Mouse (Mus musculus): ENCODE results near the gene Prima1. TPM values are rescaled to one million over a fixed set of nuclear protein-coding genes. Genes with fewer than 3 reads are reported as not detected.

The Prima1 gene
- polyA plus RNA-seq, 1 experiment from 2014 or later: 0.13 TPM

DNA sequence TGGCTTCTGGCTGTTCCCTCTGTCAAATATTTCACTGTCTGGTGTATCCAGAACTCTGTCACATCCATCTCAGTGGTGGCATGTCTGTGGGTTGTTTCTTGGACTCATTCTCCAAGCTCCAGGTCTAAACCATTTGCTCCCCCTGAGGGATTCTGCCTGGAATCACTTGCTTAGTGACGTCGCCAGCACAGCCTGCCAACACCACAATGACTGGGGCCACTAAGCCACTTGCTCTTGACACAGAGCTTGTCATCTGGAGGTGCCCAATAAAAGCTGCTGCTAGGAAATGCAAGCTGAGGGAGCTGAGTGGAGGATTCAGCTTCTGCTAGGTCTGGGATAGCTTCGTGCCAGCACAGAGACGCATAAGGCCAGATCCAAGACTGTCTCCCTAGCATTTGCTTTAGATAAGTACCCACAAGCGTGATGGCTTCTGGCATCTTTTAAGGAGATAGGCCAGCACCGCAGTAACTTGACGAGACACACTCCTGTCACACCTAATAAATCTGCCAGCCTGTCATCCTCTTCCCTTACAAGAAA is 3.0 kb downstream of the Prima1 start:
- no peaks in the 10 kb centered on the region for H3K36me3 ChIP-seq (ENCODE audit: insufficient read depth, low read length)
- ATAC-seq (no peak), DNase-seq (ENCODE audit: low spot score) (no peak)
- no peak overlapping the region for H3K9ac ChIP-seq (replicated peaks; ENCODE audit: low read depth)
- 32% methylated on average over 7 of the region's 7 CpGs for WGBS
- H3K4me1 ChIP-seq (ENCODE audit: insufficient read depth, low read depth, low read length): no peaks in the 10 kb centered on the region
- TF ChIP-seq EP300 (IDR thresholded peaks at IDR 0.05): no peak
- TF ChIP-seq CTCF (IDR thresholded peaks at IDR 0.05): no peak
- H3K27me3 ChIP-seq (replicated peaks; ENCODE audit: insufficient read depth, low read length): peaks cover 20% of the 10 kb centered on the region
- H3K27ac ChIP-seq (ENCODE audit: low read length): no peak overlapping the region
- no peak overlapping the region for H3K4me2 ChIP-seq (replicated peaks; ENCODE audit: low read depth, low read length)
- no peak overlapping the region for H3K4me3 ChIP-seq (ENCODE audit: low read depth, low read length)
- no peaks in the 10 kb centered on the region for H3K9me3 ChIP-seq (ENCODE audit: low read length)

DNA sequence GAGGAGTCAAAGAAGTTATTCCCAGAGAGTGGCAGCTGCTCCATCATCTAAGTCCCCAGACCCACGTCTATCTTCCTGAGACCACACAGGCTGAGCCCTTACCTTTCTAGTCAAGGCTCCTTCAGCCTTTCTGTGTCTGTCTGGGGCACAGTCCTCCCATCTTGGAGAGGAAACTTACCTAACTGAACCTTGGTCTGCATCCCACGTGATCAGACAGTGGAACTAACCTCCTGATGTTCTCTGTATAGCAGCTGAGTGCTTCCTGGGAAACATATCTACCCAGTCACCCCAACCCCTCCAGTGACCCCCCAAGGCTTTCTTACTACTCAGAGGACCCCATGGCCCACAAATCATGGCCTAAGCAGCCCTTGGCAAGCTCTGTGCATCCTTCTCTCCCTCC is 6.1 kb downstream of the Prima1 start:
- Histone ChIP-seq H3K4me2 (replicated peaks; ENCODE audit: low read depth, low read length) (no peak overlapping the region), H3K9me3 (ENCODE audit: low read length) (no peaks in the 10 kb centered on the region), H3K27ac (ENCODE audit: low read length) (no peak overlapping the region), H3K27me3 (replicated peaks; ENCODE audit: insufficient read depth, low read length) (peaks cover 6% of the 10 kb centered on the region), H3K4me3 (ENCODE audit: low read depth, low read length) (no peak overlapping the region), H3K4me1 (ENCODE audit: insufficient read depth, low read depth, low read length) (no peaks in the 10 kb centered on the region), H3K9ac (replicated peaks; ENCODE audit: low read depth) (no peak overlapping the region), H3K36me3 (ENCODE audit: insufficient read depth, low read length) (no peaks in the 10 kb centered on the region)
- no peak for DNase-seq (ENCODE audit: low spot score)
- WGBS: 71% methylated on average over 2 of the region's 2 CpGs
- no peak for ATAC-seq
- TF ChIP-seq EP300 (IDR thresholded peaks at IDR 0.05): no peak
- no peak for TF ChIP-seq CTCF (IDR thresholded peaks at IDR 0.05)

DNA sequence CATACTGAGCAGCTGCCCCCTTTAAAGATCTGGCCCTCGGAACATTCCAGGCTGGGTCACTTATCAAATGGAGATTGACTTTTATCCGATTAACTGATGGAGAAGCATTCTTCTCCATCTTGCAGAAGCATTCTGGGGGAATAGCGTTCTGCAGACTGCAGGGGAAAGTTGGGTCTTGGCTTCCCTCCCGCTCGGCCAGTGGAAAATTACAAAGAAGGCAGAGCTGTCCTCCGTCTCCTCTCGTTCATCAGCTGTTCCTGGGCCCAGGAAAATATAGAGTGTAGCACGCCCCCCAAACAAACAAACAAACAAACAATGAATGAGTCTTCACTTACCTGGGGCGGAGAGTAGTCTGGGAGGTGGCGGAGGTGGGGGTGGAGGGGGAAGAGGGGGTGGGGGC is 6.7 kb downstream of the Prima1 start:
- no peaks in the 10 kb centered on the region for H3K36me3 ChIP-seq (ENCODE audit: insufficient read depth, low read length)
- H3K9me3 ChIP-seq (ENCODE audit: low read length): no peaks in the 10 kb centered on the region
- WGBS: 72% methylated on average over 10 of the region's 10 CpGs
- TF ChIP-seq CTCF (IDR thresholded peaks at IDR 0.05) (no peak), EP300 (IDR thresholded peaks at IDR 0.05) (no peak)
- H3K4me2 ChIP-seq (replicated peaks; ENCODE audit: low read depth, low read length): no peak overlapping the region
- no peaks in the 10 kb centered on the region for H3K4me1 ChIP-seq (ENCODE audit: insufficient read depth, low read depth, low read length)
- no peaks in the 10 kb centered on the region for H3K27me3 ChIP-seq (replicated peaks; ENCODE audit: insufficient read depth, low read length)
- H3K27ac ChIP-seq (ENCODE audit: low read length): no peak overlapping the region
- ATAC-seq: no peak
- H3K9ac ChIP-seq (replicated peaks; ENCODE audit: low read depth): no peak overlapping the region
- H3K4me3 ChIP-seq (ENCODE audit: low read depth, low read length): no peak overlapping the region
- no peak for DNase-seq (ENCODE audit: low spot score)

DNA sequence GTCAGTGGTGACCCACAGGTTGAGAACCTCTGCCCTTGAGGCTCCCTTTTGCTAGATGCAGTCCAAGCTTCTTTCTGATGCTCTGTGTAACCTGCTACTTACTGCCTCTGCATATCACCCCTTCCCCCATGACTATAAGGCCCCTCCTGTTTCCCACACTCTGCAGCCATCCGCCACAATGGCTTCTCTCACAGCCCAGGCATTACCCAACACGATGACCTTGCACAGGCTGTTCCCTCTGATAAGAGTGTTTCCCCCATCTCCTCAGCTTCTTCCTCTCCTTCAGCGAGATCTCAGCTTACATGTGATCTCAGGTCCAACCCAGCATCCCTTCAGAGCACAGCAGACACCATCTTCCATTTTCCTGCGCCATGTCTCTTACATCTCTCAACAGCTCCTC is 12.9 kb downstream of the Prima1 start:
- Histone ChIP-seq H3K27ac (ENCODE audit: low read length) (no peak overlapping the region), H3K9me3 (ENCODE audit: low read length) (no peaks in the 10 kb centered on the region), H3K36me3 (ENCODE audit: insufficient read depth, low read length) (no peaks in the 10 kb centered on the region), H3K9ac (replicated peaks; ENCODE audit: low read depth) (no peak overlapping the region), H3K4me1 (ENCODE audit: insufficient read depth, low read depth, low read length) (no peaks in the 10 kb centered on the region), H3K4me3 (ENCODE audit: low read depth, low read length) (no peak overlapping the region), H3K4me2 (replicated peaks; ENCODE audit: low read depth, low read length) (no peak overlapping the region), H3K27me3 (replicated peaks; ENCODE audit: insufficient read depth, low read length) (no peaks in the 10 kb centered on the region)
- 56% methylated on average over 4 of the region's 4 CpGs for WGBS
- TF ChIP-seq CTCF (IDR thresholded peaks at IDR 0.05) (no peak), EP300 (IDR thresholded peaks at IDR 0.05) (no peak)
- no peak for ATAC-seq
- DNase-seq (ENCODE audit: low spot score): no peak

DNA sequence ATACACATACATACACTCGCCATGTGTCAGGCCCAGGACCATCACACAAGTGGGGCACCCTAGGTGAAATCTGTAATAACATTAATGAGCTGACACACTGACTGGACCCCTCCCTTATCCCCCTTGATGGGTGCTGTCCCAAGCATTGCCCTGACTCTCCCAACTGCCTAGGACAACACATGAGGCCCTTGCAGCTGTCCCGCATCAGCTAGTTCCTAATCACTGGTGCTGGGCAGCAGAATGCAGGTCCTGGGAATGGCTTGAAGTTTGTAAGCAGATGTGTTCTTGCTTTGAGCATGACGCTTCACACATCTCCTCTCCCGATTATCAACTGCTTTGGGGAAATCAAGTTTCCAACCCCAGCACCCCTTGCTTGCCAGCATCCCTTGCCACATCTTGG is 15.8 kb downstream of the Prima1 start:
- H3K27me3 ChIP-seq (replicated peaks; ENCODE audit: insufficient read depth, low read length): no peaks in the 10 kb centered on the region
- WGBS: 56% methylated on average over 4 of the region's 4 CpGs
- no peaks in the 10 kb centered on the region for H3K36me3 ChIP-seq (ENCODE audit: insufficient read depth, low read length)
- no peaks in the 10 kb centered on the region for H3K9me3 ChIP-seq (ENCODE audit: low read length)
- ATAC-seq (no peak; the same call in 1 of the 2 replicates), DNase-seq (ENCODE audit: low spot score) (no peak)
- H3K4me3 ChIP-seq (ENCODE audit: low read depth, low read length): no peak overlapping the region
- no peak overlapping the region for H3K9ac ChIP-seq (replicated peaks; ENCODE audit: low read depth)
- TF ChIP-seq CTCF (IDR thresholded peaks at IDR 0.05) (no peak), EP300 (IDR thresholded peaks at IDR 0.05) (no peak)
- H3K4me1 ChIP-seq (ENCODE audit: insufficient read depth, low read depth, low read length): no peaks in the 10 kb centered on the region
- H3K4me2 ChIP-seq (replicated peaks; ENCODE audit: low read depth, low read length): no peak overlapping the region
- no peak overlapping the region for H3K27ac ChIP-seq (ENCODE audit: low read length)

DNA sequence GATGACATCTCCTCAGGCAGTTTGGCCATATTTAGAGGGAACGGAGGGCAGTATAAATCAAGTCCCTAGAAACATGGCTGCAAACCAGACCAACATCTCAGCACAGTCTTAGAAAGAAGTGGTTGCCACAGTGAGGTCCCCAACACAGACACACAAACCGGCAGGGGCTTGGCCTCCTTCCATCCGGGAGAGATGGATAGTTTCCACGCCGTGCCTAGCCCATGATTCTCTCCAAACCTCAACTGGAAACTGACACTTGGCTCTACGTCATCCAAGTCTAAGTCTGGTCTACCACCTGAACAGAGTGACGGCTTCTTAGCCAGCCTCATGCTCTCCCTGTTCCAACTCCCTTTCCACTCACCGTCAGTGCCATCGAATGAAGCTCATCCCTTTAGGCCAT is 18.3 kb downstream of the Prima1 start:
- TF ChIP-seq CTCF (IDR thresholded peaks at IDR 0.05) (no peak), EP300 (IDR thresholded peaks at IDR 0.05) (no peak)
- ATAC-seq: no peak
- 80% methylated on average over 9 of the region's 9 CpGs for WGBS

More for the DNA sequence above, 18.3 kb downstream of the Prima1 start:
- Histone ChIP-seq H3K4me1 (ENCODE audit: insufficient read depth, low read depth, low read length) (no peaks in the 10 kb centered on the region), H3K36me3 (ENCODE audit: insufficient read depth, low read length) (no peaks in the 10 kb centered on the region), H3K27ac (ENCODE audit: low read length) (no peak overlapping the region), H3K4me2 (replicated peaks; ENCODE audit: low read depth, low read length) (no peak overlapping the region), H3K4me3 (ENCODE audit: low read depth, low read length) (no peak overlapping the region), H3K9ac (replicated peaks; ENCODE audit: low read depth) (no peak overlapping the region), H3K9me3 (ENCODE audit: low read length) (no peaks in the 10 kb centered on the region), H3K27me3 (replicated peaks; ENCODE audit: insufficient read depth, low read length) (no peaks in the 10 kb centered on the region)
- no peak for DNase-seq (ENCODE audit: low spot score)

Measured in lung, postnatal 0 days (tissue).